In the genomic region with DNA sequence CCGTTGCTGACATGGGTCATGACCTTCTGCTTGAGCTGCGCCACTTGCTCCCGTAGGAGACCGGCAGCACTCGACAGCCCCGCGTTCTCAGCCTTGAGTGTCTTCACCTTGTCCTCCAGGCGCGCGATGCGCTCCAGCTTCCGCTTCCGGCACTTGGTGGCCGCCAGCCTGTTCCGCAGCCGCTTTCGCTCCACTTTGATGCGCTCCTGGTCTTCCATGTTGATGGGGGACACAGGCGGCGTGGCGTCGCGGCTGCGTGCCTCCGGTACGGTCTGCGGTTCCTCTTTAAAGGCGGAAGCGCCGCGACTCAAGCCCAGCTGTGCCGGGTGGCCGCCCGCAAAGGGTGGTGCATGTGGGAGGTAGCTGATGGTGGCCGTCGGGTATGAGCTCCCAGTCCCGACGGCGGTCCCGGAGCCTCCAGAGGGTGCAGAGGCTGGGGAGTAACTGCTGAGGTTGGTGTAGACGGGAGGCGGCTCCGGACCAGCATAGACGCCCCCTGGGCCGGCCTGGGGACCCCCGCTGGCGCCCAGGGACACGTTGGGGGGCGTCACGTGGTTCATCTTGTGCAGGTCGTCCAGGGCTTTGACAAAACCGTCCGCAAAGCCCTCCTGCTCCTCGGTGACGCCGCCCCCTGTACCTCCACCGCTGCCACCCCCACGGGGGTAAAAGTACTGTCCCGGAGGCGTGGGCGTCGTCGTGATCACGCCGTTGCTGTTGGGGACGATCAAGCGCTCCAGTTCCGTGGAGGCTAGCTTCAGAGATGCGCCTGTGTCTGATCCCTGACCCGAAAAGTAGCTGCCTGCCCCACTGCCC, we compare ENCODE assay signal across 8 mouse cellular contexts. TPM values are rescaled to one million over a fixed set of nuclear protein-coding genes. Genes with fewer than 3 reads are reported as not detected.
A peak's percentile ranks its signal among the peaks of the same experiment; 100 is the strongest.
DNase-seq lines count a peak whose midpoint lies in the region; ATAC-seq and TF ChIP-seq lines count a peak whose summit lies in the region.

No protein-coding gene starts in this region.

- H3K9ac ChIP-seq in embryonic facial prominence, embryonic 13.5 days = peak overlapping the region; percentile 77
- peak overlapping the region; percentile 79 for H3K9ac ChIP-seq in heart, embryonic 15.5 days
- H3K9ac ChIP-seq in liver, postnatal 0 days (replicated peaks) = peak overlapping the region; percentile 93
- H3K9ac ChIP-seq in neural tube, embryonic 13.5 days = peak overlapping the region; percentile 75

- H3K27ac ChIP-seq in embryonic facial prominence, embryonic 13.5 days = peak overlapping the region; percentile 74; the same call in 1 of the 2 replicates
- peak overlapping the region; percentile 91 for H3K27ac ChIP-seq in heart, embryonic 15.5 days
- H3K27ac ChIP-seq in liver, postnatal 0 days (ENCODE audit: low read depth) = peak overlapping the region; percentile 98
- 0 out of 2 replicates have a peak overlapping the region, but pooled peaks have one; percentile 46 for H3K27ac ChIP-seq in neural tube, embryonic 13.5 days (replicated peaks)

- peak; percentile 2 for ATAC-seq in activated CD4-positive, CD25-positive, alpha-beta regulatory T cell, adult 4 months
- no peak for ATAC-seq in embryonic facial prominence, embryonic 13.5 days (ENCODE audit: insufficient number of reproducible peaks, insufficient read depth, low FRiP score, low TSS enrichment, low read depth)
- no peak for ATAC-seq in heart, embryonic 15.5 days (replicated peaks; ENCODE audit: insufficient number of reproducible peaks, insufficient read depth, low FRiP score, low read depth)
- no peak for ATAC-seq in liver, postnatal 0 days
- ATAC-seq in neural tube, embryonic 13.5 days (ENCODE audit: low read depth) = no peak

- H3K9me3 ChIP-seq in embryonic facial prominence, embryonic 13.5 days = no peaks in the 10 kb centered on the region
- H3K9me3 ChIP-seq in heart, embryonic 15.5 days (replicated peaks) = no peaks in the 10 kb centered on the region
- H3K9me3 ChIP-seq in liver, postnatal 0 days (ENCODE audit: low read length) = no peaks in the 10 kb centered on the region
- H3K9me3 ChIP-seq in neural tube, embryonic 13.5 days = no peaks in the 10 kb centered on the region

- peak overlapping the region; percentile 100 for H3K4me2 ChIP-seq in embryonic facial prominence, embryonic 13.5 days
- peak overlapping the region; percentile 97 for H3K4me2 ChIP-seq in heart, embryonic 15.5 days
- H3K4me2 ChIP-seq in liver, postnatal 0 days (ENCODE audit: low read depth, low read length) = peak overlapping the region; percentile 96
- H3K4me2 ChIP-seq in neural tube, embryonic 13.5 days = peak overlapping the region; percentile 98

- no peak for TF ChIP-seq EP300 in liver, postnatal 0 days (IDR thresholded peaks at IDR 0.05; ENCODE audit: low read depth)

- H3K36me3 ChIP-seq in embryonic facial prominence, embryonic 13.5 days = peaks cover 18% of the 10 kb centered on the region
- peaks cover 15% of the 10 kb centered on the region for H3K36me3 ChIP-seq in heart, embryonic 15.5 days
- H3K36me3 ChIP-seq in liver, postnatal 0 days (replicated peaks; ENCODE audit: insufficient read depth, low read length) = peaks cover 23% of the 10 kb centered on the region
- H3K36me3 ChIP-seq in neural tube, embryonic 13.5 days = peaks cover 25% of the 10 kb centered on the region

- H3K4me1 ChIP-seq in embryonic facial prominence, embryonic 13.5 days = peaks cover 81% of the 10 kb centered on the region
- H3K4me1 ChIP-seq in heart, embryonic 15.5 days (replicated peaks) = peaks cover 70% of the 10 kb centered on the region
- H3K4me1 ChIP-seq in liver, postnatal 0 days (ENCODE audit: insufficient read depth) = peaks cover 74% of the 10 kb centered on the region
- peaks cover 80% of the 10 kb centered on the region for H3K4me1 ChIP-seq in neural tube, embryonic 13.5 days (replicated peaks)

- no peak for TF ChIP-seq CTCF in liver, postnatal 0 days (IDR thresholded peaks at IDR 0.05; ENCODE audit: low read depth)

- peak; percentile 94 for DNase-seq in A20 (ENCODE audit: low read depth, low spot score)
- DNase-seq in kidney, postnatal 10 days = peak; percentile 82
- DNase-seq in liver, postnatal 0 days = peak; percentile 80
- peak; percentile 75 to 78 for DNase-seq in thymus, postnatal 10 days (ENCODE audit: low spot score in 2 of 2)

- peaks cover 32% of the 10 kb centered on the region for H3K27me3 ChIP-seq in embryonic facial prominence, embryonic 13.5 days
- H3K27me3 ChIP-seq in heart, embryonic 15.5 days = no peaks in the 10 kb centered on the region
- no peaks in the 10 kb centered on the region for H3K27me3 ChIP-seq in liver, postnatal 0 days (ENCODE audit: insufficient read depth, low read length)
- peaks cover 41% of the 10 kb centered on the region for H3K27me3 ChIP-seq in neural tube, embryonic 13.5 days

- under 1% methylated on average over 70 of the region's 70 CpGs for WGBS in embryonic facial prominence, embryonic 13.5 days
- WGBS in heart, embryonic 15.5 days = under 1% methylated on average over 70 of the region's 70 CpGs
- under 1% methylated on average over 70 of the region's 70 CpGs for WGBS in liver, postnatal 0 days (ENCODE audit: insufficient replicate concordance)
- 1% methylated on average over 69 of the region's 70 CpGs for WGBS in neural tube, embryonic 13.5 days

- H3K4me3 ChIP-seq in embryonic facial prominence, embryonic 13.5 days = peak overlapping the region; percentile 60
- peak overlapping the region; percentile 66 for H3K4me3 ChIP-seq in heart, embryonic 15.5 days
- H3K4me3 ChIP-seq in liver, postnatal 0 days (ENCODE audit: low read depth, low read length) = peak overlapping the region; percentile 70
- peak overlapping the region; percentile 53 for H3K4me3 ChIP-seq in neural tube, embryonic 13.5 days

RNA-seq across cellular contexts. Expression of gene Junb, which starts 0.9 kb away (rescaled TPM):
- 10 to 100 TPM; 28.9 to 30.5 TPM for polyA plus RNA-seq in activated CD4-positive, CD25-positive, alpha-beta regulatory T cell, adult 4 months (2017; shearing (Covaris generic))
- polyA plus RNA-seq in embryonic facial prominence, embryonic 13.5 days (2015; fragmentation: Nextera tagmentation; extraction: Ambion mirVana) = 10.4 and 11.2 TPM in 2 replicates
- polyA plus RNA-seq in heart, embryonic 15.5 days (2015; fragmentation: Nextera tagmentation; extraction: Ambion mirVana) = 11.0 and 16.6 TPM in 2 replicates
- 14.2 and 21.9 TPM in 2 replicates for polyA plus RNA-seq in liver, postnatal 0 days (2015; fragmentation: Nextera tagmentation; extraction: Ambion mirVana)
- polyA plus RNA-seq in neural tube, embryonic 13.5 days (2015; fragmentation: Nextera tagmentation; extraction: Ambion mirVana) = 7.5 and 8.4 TPM in 2 replicates

RNA-seq across cellular contexts. Expression of gene Rnaseh2a, which starts 8.1 kb away (rescaled TPM):
- polyA plus RNA-seq in activated CD4-positive, CD25-positive, alpha-beta regulatory T cell, adult 4 months (2017; shearing (Covaris generic)) = 10 to 100 TPM; 68.9 to 91.0 TPM
- 93.2 and 94.5 TPM in 2 replicates for polyA plus RNA-seq in embryonic facial prominence, embryonic 13.5 days (2015; fragmentation: Nextera tagmentation; extraction: Ambion mirVana)
- 62.9 and 83.7 TPM in 2 replicates for polyA plus RNA-seq in heart, embryonic 15.5 days (2015; fragmentation: Nextera tagmentation; extraction: Ambion mirVana)
- 67.1 and 70.8 TPM in 2 replicates for polyA plus RNA-seq in liver, postnatal 0 days (2015; fragmentation: Nextera tagmentation; extraction: Ambion mirVana)
- 55.0 and 55.6 TPM in 2 replicates for polyA plus RNA-seq in neural tube, embryonic 13.5 days (2015; fragmentation: Nextera tagmentation; extraction: Ambion mirVana)

RNA-seq across cellular contexts. Expression of gene Prdx2, which starts 8.3 kb away (rescaled TPM):
- 100 to 1,000 TPM; 246 to 312 TPM for polyA plus RNA-seq in activated CD4-positive, CD25-positive, alpha-beta regulatory T cell, adult 4 months (2017; shearing (Covaris generic))
- 888 and 1,010 TPM in 2 replicates for polyA plus RNA-seq in embryonic facial prominence, embryonic 13.5 days (2015; fragmentation: Nextera tagmentation; extraction: Ambion mirVana)
- 596 and 644 TPM in 2 replicates for polyA plus RNA-seq in heart, embryonic 15.5 days (2015; fragmentation: Nextera tagmentation; extraction: Ambion mirVana)
- polyA plus RNA-seq in liver, postnatal 0 days (2015; fragmentation: Nextera tagmentation; extraction: Ambion mirVana) = 780 and 831 TPM in 2 replicates
- 1,236 and 1,369 TPM in 2 replicates for polyA plus RNA-seq in neural tube, embryonic 13.5 days (2015; fragmentation: Nextera tagmentation; extraction: Ambion mirVana)

RNA-seq across cellular contexts. Expression of gene Gm49661, which starts 8.4 kb away (rescaled TPM):
- not detected for polyA plus RNA-seq in activated CD4-positive, CD25-positive, alpha-beta regulatory T cell, adult 4 months (2017; shearing (Covaris generic))
- not detected in 2 replicates for polyA plus RNA-seq in embryonic facial prominence, embryonic 13.5 days (2015; fragmentation: Nextera tagmentation; extraction: Ambion mirVana)
- not detected in 2 replicates for polyA plus RNA-seq in heart, embryonic 15.5 days (2015; fragmentation: Nextera tagmentation; extraction: Ambion mirVana)
- polyA plus RNA-seq in liver, postnatal 0 days (2015; fragmentation: Nextera tagmentation; extraction: Ambion mirVana) = 0.89 TPM in 1 of 2 replicates, not detected in the other
- polyA plus RNA-seq in neural tube, embryonic 13.5 days (2015; fragmentation: Nextera tagmentation; extraction: Ambion mirVana) = not detected in 2 replicates

RNA-seq across cellular contexts. Expression of gene Hook2, which starts 12.8 kb away (rescaled TPM):
- 1 to 10 TPM; 2.6 to 3.0 TPM for polyA plus RNA-seq in activated CD4-positive, CD25-positive, alpha-beta regulatory T cell, adult 4 months (2017; shearing (Covaris generic))
- 23.2 and 24.7 TPM in 2 replicates for polyA plus RNA-seq in embryonic facial prominence, embryonic 13.5 days (2015; fragmentation: Nextera tagmentation; extraction: Ambion mirVana)
- polyA plus RNA-seq in heart, embryonic 15.5 days (2015; fragmentation: Nextera tagmentation; extraction: Ambion mirVana) = 5.3 and 8.8 TPM in 2 replicates
- 12.0 and 12.2 TPM in 2 replicates for polyA plus RNA-seq in liver, postnatal 0 days (2015; fragmentation: Nextera tagmentation; extraction: Ambion mirVana)
- 22.8 and 25.0 TPM in 2 replicates for polyA plus RNA-seq in neural tube, embryonic 13.5 days (2015; fragmentation: Nextera tagmentation; extraction: Ambion mirVana)

Comparison
In these comparisons a context has a peak if more than half of its experiments do, and no peak if none do; other contexts are left out.
1. H3K27ac ChIP-seq: peak in every context shown above with its lines; median percentile 98 in liver, postnatal 0 days; 91 in heart, embryonic 15.5 days; 74 in embryonic facial prominence, embryonic 13.5 days; 46 in neural tube, embryonic 13.5 days.